8 mouse cellular contexts compared by ENCODE assay signal in the genomic region with DNA sequence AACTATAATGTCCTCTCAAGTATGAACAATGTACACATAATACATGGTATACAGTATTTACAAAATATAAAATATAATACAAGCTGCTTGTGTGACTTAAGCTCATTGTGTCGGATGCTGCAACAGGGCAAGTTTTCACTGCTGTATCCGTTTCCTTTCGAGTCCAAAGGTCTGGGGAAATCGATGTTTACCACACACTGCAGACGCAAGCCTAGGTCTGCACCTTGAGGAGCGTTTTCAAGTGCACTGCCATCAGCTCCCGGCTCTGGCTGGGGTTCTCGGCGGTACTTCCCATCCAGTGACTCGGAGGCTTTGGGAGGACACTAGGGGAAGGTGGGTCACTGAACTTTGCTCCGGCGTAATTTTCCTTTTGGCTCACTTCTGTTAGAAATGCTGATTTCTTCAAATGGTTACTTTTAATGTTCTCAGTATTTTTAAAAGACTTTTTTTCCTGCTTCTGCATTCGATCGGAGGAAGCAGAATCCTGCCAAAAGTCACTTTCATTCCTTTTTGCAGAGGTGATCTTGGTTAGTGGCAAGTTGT. TPM values are rescaled to one million over a fixed set of nuclear protein-coding genes. Genes with fewer than 3 reads are reported as not detected.
A peak's percentile ranks its signal among the peaks of the same experiment; 100 is the strongest.
DNase-seq lines count a peak whose midpoint lies in the region; ATAC-seq lines count a peak whose summit lies in the region.

No protein-coding gene starts in this region.

- H3K4me2 ChIP-seq in embryonic facial prominence, embryonic 14.5 days (ENCODE audit: low read depth, low read length) = peak overlapping the region; percentile 90
- H3K4me2 ChIP-seq in intestine, embryonic 14.5 days (ENCODE audit: low read length) = peak overlapping the region; percentile 79
- peak overlapping the region; percentile 23 for H3K4me2 ChIP-seq in midbrain, embryonic 16.5 days (ENCODE audit: low read length)

- H3K4me1 ChIP-seq in embryonic facial prominence, embryonic 14.5 days (ENCODE audit: control insufficient read depth, insufficient read depth, low read length) = peaks cover 17% of the 10 kb centered on the region; the same call in 1 of the 2 replicates
- H3K4me1 ChIP-seq in intestine, embryonic 14.5 days (replicated peaks; ENCODE audit: control insufficient read depth, insufficient read depth, low read length) = 0 out of 2 replicates have a peak, but pooled peaks cover 8% of the 10 kb centered on the region
- H3K4me1 ChIP-seq in midbrain, embryonic 16.5 days (ENCODE audit: control insufficient read depth, insufficient read depth, low read length) = peaks cover 16% of the 10 kb centered on the region

- WGBS in embryonic facial prominence, embryonic 14.5 days = 86% methylated on average over 14 of the region's 14 CpGs
- WGBS in intestine, embryonic 14.5 days = 77% methylated on average over 14 of the region's 14 CpGs
- 90% methylated on average over 14 of the region's 14 CpGs for WGBS in midbrain, embryonic 16.5 days

- peak overlapping the region; percentile 100; the same call in 1 of the 2 replicates for H3K9ac ChIP-seq in embryonic facial prominence, embryonic 14.5 days (ENCODE audit: low read depth, low read length)
- H3K9ac ChIP-seq in intestine, embryonic 14.5 days (ENCODE audit: low read length) = peak overlapping the region; percentile 17; the same call in 1 of the 2 replicates
- no peak overlapping the region for H3K9ac ChIP-seq in midbrain, embryonic 16.5 days (ENCODE audit: low read depth, low read length)

- ATAC-seq in embryonic facial prominence, embryonic 14.5 days (ENCODE audit: low read depth) = no peak
- no peak for ATAC-seq in intestine, embryonic 14.5 days (replicated peaks; ENCODE audit: low FRiP score, low TSS enrichment, low read depth)
- no peak for ATAC-seq in midbrain, embryonic 16.5 days

- no peak overlapping the region for H3K27ac ChIP-seq in embryonic facial prominence, embryonic 14.5 days (replicated peaks; ENCODE audit: low read depth, low read length)
- H3K27ac ChIP-seq in intestine, embryonic 14.5 days (ENCODE audit: low read depth) = no peak overlapping the region
- H3K27ac ChIP-seq in midbrain, embryonic 16.5 days (ENCODE audit: low read length) = no peak overlapping the region

- peak; percentile 51 for DNase-seq in kidney, adult 9 months
- no peak for DNase-seq in kidney, postnatal 14 days
- no peak for DNase-seq in embryonic facial prominence, embryonic 14.5 days (ENCODE audit: low spot score)
- no peak for DNase-seq in intestine, embryonic 14.5 days (ENCODE audit: low spot score)
- no peak for DNase-seq in right cerebral cortex, postnatal 10 days (ENCODE audit: low spot score in 2 of 2)
- DNase-seq in left cerebral cortex, adult 11 months (ENCODE audit: low spot score) = no peak
- no peak for DNase-seq in ovary, postnatal 14 days (ENCODE audit: low spot score)

- H3K4me3 ChIP-seq in embryonic facial prominence, embryonic 14.5 days (ENCODE audit: low read depth, low read length) = peak overlapping the region; percentile 98; the same call in 1 of the 2 replicates
- peak overlapping the region; percentile 73 for H3K4me3 ChIP-seq in intestine, embryonic 14.5 days (ENCODE audit: low read depth, low read length)
- no peak overlapping the region; the same call in 1 of the 2 replicates for H3K4me3 ChIP-seq in midbrain, embryonic 16.5 days (ENCODE audit: low read depth, low read length)

- no peaks in the 10 kb centered on the region for H3K9me3 ChIP-seq in embryonic facial prominence, embryonic 14.5 days (ENCODE audit: control insufficient read depth, low read length)
- no peaks in the 10 kb centered on the region for H3K9me3 ChIP-seq in intestine, embryonic 14.5 days (ENCODE audit: control insufficient read depth, low read length)
- no peaks in the 10 kb centered on the region for H3K9me3 ChIP-seq in midbrain, embryonic 16.5 days (replicated peaks; ENCODE audit: control insufficient read depth, low read length, poor library complexity, severe bottlenecking)

- H3K27me3 ChIP-seq in embryonic facial prominence, embryonic 14.5 days (replicated peaks; ENCODE audit: control insufficient read depth, insufficient read depth, low read length) = no peaks in the 10 kb centered on the region
- H3K27me3 ChIP-seq in intestine, embryonic 14.5 days (replicated peaks; ENCODE audit: control insufficient read depth, insufficient read depth, low read length) = no peaks in the 10 kb centered on the region
- no peaks in the 10 kb centered on the region for H3K27me3 ChIP-seq in midbrain, embryonic 16.5 days (ENCODE audit: control insufficient read depth, insufficient read depth, low read depth, low read length)

- peaks cover 39% of the 10 kb centered on the region for H3K36me3 ChIP-seq in embryonic facial prominence, embryonic 14.5 days (ENCODE audit: control insufficient read depth, insufficient read depth, low read length)
- peaks cover 39% of the 10 kb centered on the region for H3K36me3 ChIP-seq in intestine, embryonic 14.5 days (ENCODE audit: control insufficient read depth, insufficient read depth, low read length)
- H3K36me3 ChIP-seq in midbrain, embryonic 16.5 days (ENCODE audit: control insufficient read depth, insufficient read depth, low read length) = peaks cover 19% of the 10 kb centered on the region

RNA-seq across cellular contexts. Expression of gene Srsf12, which starts 37.1 kb away (rescaled TPM):
- 12.5 and 14.4 TPM in 2 replicates for polyA plus RNA-seq in embryonic facial prominence, embryonic 14.5 days (2014; fragmentation: Nextera tagmentation; extraction: Ambion mirVana)
- 9.5 and 9.8 TPM in 2 replicates for polyA plus RNA-seq in intestine, embryonic 14.5 days (2014; fragmentation: Nextera tagmentation; extraction: Ambion mirVana)
- polyA plus RNA-seq in midbrain, embryonic 16.5 days (2015; fragmentation: Nextera tagmentation; extraction: Ambion mirVana) = 73.3 and 82.4 TPM in 2 replicates

RNA-seq across cellular contexts. Expression of gene Pnrc1, which starts 44.0 kb away (rescaled TPM):
- polyA plus RNA-seq in embryonic facial prominence, embryonic 14.5 days (2014; fragmentation: Nextera tagmentation; extraction: Ambion mirVana) = 105 and 115 TPM in 2 replicates
- 88.7 and 91.1 TPM in 2 replicates for polyA plus RNA-seq in intestine, embryonic 14.5 days (2014; fragmentation: Nextera tagmentation; extraction: Ambion mirVana)
- 48.7 and 53.2 TPM in 2 replicates for polyA plus RNA-seq in midbrain, embryonic 16.5 days (2015; fragmentation: Nextera tagmentation; extraction: Ambion mirVana)

RNA-seq across cellular contexts. Expression of gene Pm20d2, which starts 56.4 kb away (rescaled TPM):
- polyA plus RNA-seq in embryonic facial prominence, embryonic 14.5 days (2014; fragmentation: Nextera tagmentation; extraction: Ambion mirVana) = 1.2 and 1.6 TPM in 2 replicates
- 1.2 TPM in 2 replicates for polyA plus RNA-seq in intestine, embryonic 14.5 days (2014; fragmentation: Nextera tagmentation; extraction: Ambion mirVana)
- polyA plus RNA-seq in midbrain, embryonic 16.5 days (2015; fragmentation: Nextera tagmentation; extraction: Ambion mirVana) = 1.9 and 2.0 TPM in 2 replicates

Comparison
In these comparisons a context has a peak if more than half of its experiments do, and no peak if none do; other contexts are left out.
1. H3K4me2 ChIP-seq: peak in every context shown above with its lines; median percentile 90 in embryonic facial prominence, embryonic 14.5 days; 79 in intestine, embryonic 14.5 days; 23 in midbrain, embryonic 16.5 days.